Mouse (Mus musculus) spleen, adult 2 months (tissue): ENCODE data around the gene Cnpy2. TPM values are rescaled to one million over a fixed set of nuclear protein-coding genes. Genes with fewer than 3 reads are reported as not detected.
A peak's percentile ranks its signal among the peaks of the same experiment; 100 is the strongest.
"Not testable (repeated sequence)": the region's sequence is repeated elsewhere in the genome, so short reads cannot be mapped to it uniquely, and the experiment has no call there.

Experiments used
- DNase-seq, 2 experiments: peaks; one replicate each; pipeline versions ENCODE4 v3.0.0 to v3.0.0-alpha.2; 2012 to 2021; ENCODE audit warnings: low spot score in 2 of 2, low read depth in 1 of 2
- H3K27ac ChIP-seq: fragments of 200-500 bp; 2 replicates; pipeline ENCODE4 v1.5.1; 2012; ENCODE audit warnings: low read length, inconsistent platforms; ENCODE audit not compliant: insufficient read depth
- H3K27me3 ChIP-seq: fragments of 200-500 bp; 2 replicates; pipeline ENCODE4 v1.6.1; 2012; ENCODE audit warnings: mild to moderate bottlenecking, moderate library complexity, low read length, inconsistent platforms; ENCODE audit not compliant: control insufficient read depth, insufficient read depth
- H3K36me3 ChIP-seq: fragments of 200-500 bp; 2 replicates; pipeline ENCODE4 v1.6.1; 2012; ENCODE audit warnings: mild to moderate bottlenecking, low read length, inconsistent platforms; ENCODE audit not compliant: control insufficient read depth, insufficient read depth
- H3K4me1 ChIP-seq: fragments of 200-500 bp; 2 replicates; pipeline ENCODE4 v1.6.1; 2011; ENCODE audit warnings: inconsistent platforms; ENCODE audit not compliant: control insufficient read depth, insufficient read depth, insufficient read length
- H3K4me3 ChIP-seq: fragments of 200-500 bp; 2 replicates; pipeline ENCODE4 v1.5.1; 2011; ENCODE audit warnings: mild to moderate bottlenecking, inconsistent platforms; ENCODE audit not compliant: insufficient read depth, insufficient read length; ENCODE audit errors: extremely low read depth
- CTCF ChIP-seq: fragments of 200-500 bp; IDR thresholded peaks from 2 replicates; pipeline ENCODE4 v1.5.1; 2011; ENCODE audit warnings: mild to moderate bottlenecking, inconsistent platforms; ENCODE audit not compliant: insufficient read depth, insufficient read length, insufficient replicate concordance; ENCODE audit errors: extremely low read depth
- POLR2A ChIP-seq: fragments of 200-500 bp; IDR thresholded peaks from 2 replicates; pipeline ENCODE4 v1.6.1; 2011; ENCODE audit warnings: low read depth, low read length, inconsistent platforms
- WGBS: fragments of 180-500 bp; shearing (Covaris S2); methylation state at CpG from one replicate; pipeline ENCODE4 v1.1.7; 2018; 5-methylcytosine and 5-hydroxymethylcytosine counted together
- polyA plus RNA-seq: library from polyadenylated mRNA; depleted of rRNA; stranded (reverse); fragments of >200 nt; gene quantifications from 2 replicates; pipeline ENCODE4 v1.2.3, GENCODE M21; 2012

The Cnpy2 gene
- polyA plus RNA-seq, 1 experiment, result 15.9 TPM

- Histone ChIP-seq H3K36me3 (peaks cover 48% of the 10 kb centered on the region), H3K4me3 (no peak overlapping the region), H3K27me3 (no peaks in the 10 kb centered on the region), H3K4me1 (no peaks in the 10 kb centered on the region), H3K27ac (no peak overlapping the region)
- peak; percentile 56; the same call in 1 of the 2 replicates for TF ChIP-seq CTCF
- TF ChIP-seq POLR2A, result no peak
- peak in 1 of 2 experiments; percentile 45 for DNase-seq
- 77% methylated on average over 31 of the region's 31 CpGs for WGBS
Observed at GRCm38 (mm10) chr10:128283604-128284579, 38.4 kb upstream of the Cnpy2 start.

GRCm38 (mm10) chr10:128290594-128290993 lies 31.7 kb upstream of the Cnpy2 start:
- H3K4me1 ChIP-seq, H3K27me3 ChIP-seq, DNase-seq, H3K4me3 ChIP-seq, H3K27ac ChIP-seq: not testable (repeated sequence)
- H3K36me3 ChIP-seq, result peaks cover 34% of the 10 kb centered on the region
- 92% methylated on average over 1 of the region's 1 CpGs for WGBS

GRCm38 (mm10) chr10:128296370-128297090 lies 25.7 kb upstream of the Cnpy2 start:
- 85% methylated on average over 13 of the region's 13 CpGs for WGBS
- no peak overlapping the region for H3K4me3 ChIP-seq
- TF ChIP-seq POLR2A (no peak), CTCF (no peak)
- H3K36me3 ChIP-seq, result peaks cover 9% of the 10 kb centered on the region
- H3K4me1 ChIP-seq, result no peaks in the 10 kb centered on the region; the same call in 1 of the 2 replicates
- DNase-seq, result no peak
- H3K27ac ChIP-seq, result no peak overlapping the region
- H3K27me3 ChIP-seq, result no peaks in the 10 kb centered on the region

- H3K36me3 ChIP-seq, result peaks cover 3% of the 10 kb centered on the region; the same call in 1 of the 2 replicates
- no peaks in the 10 kb centered on the region; the same call in 1 of the 2 replicates for H3K4me1 ChIP-seq
- 84% methylated on average over 4 of the region's 4 CpGs for WGBS
- H3K27me3 ChIP-seq, result no peaks in the 10 kb centered on the region
- DNase-seq, result no peak
- TF ChIP-seq POLR2A (no peak), CTCF (no peak)
- H3K27ac ChIP-seq, result no peak overlapping the region
- no peak overlapping the region for H3K4me3 ChIP-seq
Observed at GRCm38 (mm10) chr10:128297221-128297620, 25.0 kb upstream of the Cnpy2 start.

GRCm38 (mm10) chr10:128297622-128298021 lies 24.6 kb upstream of the Cnpy2 start:
- Histone ChIP-seq H3K27me3 (no peaks in the 10 kb centered on the region), H3K4me3 (no peak overlapping the region), H3K36me3 (0 out of 2 replicates have a peak, but pooled peaks cover 2% of the 10 kb centered on the region), H3K4me1 (no peaks in the 10 kb centered on the region; the same call in 1 of the 2 replicates), H3K27ac (no peak overlapping the region)
- no peak for TF ChIP-seq CTCF
- WGBS, result 91% methylated on average over 11 of the region's 11 CpGs
- DNase-seq, result no peak

- H3K4me1 ChIP-seq, result no peaks in the 10 kb centered on the region; the same call in 1 of the 2 replicates
- no peaks in the 10 kb centered on the region for H3K36me3 ChIP-seq
- DNase-seq, result no peak
- H3K27ac ChIP-seq, result no peak overlapping the region
- 49% methylated on average over 6 of the region's 6 CpGs for WGBS
- TF ChIP-seq POLR2A, result no peak
- no peak for TF ChIP-seq CTCF
- no peaks in the 10 kb centered on the region for H3K27me3 ChIP-seq
- no peak overlapping the region for H3K4me3 ChIP-seq
Observed at GRCm38 (mm10) chr10:128298243-128298642, 24.0 kb upstream of the Cnpy2 start.
